Comparison of ENCODE assay signal across 8 mouse cellular contexts in genomic region chr15:95527948-95528861, GRCm38 (mm10). TPM values are rescaled to one million over a fixed set of nuclear protein-coding genes. Genes with fewer than 3 reads are reported as not detected.
A peak's percentile ranks its signal among the peaks of the same experiment; 100 is the strongest.
DNase-seq lines count a peak whose midpoint lies in the region; ATAC-seq lines count a peak whose summit lies in the region.

Gene Nell2, minus strand, starts transcription at chr15:95528559.

- peak within 1 kb of the TSS; percentile 62 for H3K4me3 ChIP-seq in embryonic facial prominence, embryonic 14.5 days (ENCODE audit: low read depth, low read length)
- peak within 1 kb of the TSS; percentile 59 for H3K4me3 ChIP-seq in hindbrain, embryonic 11.5 days (ENCODE audit: low read depth, low read length)
- peak within 1 kb of the TSS; percentile 77 for H3K4me3 ChIP-seq in neural tube, embryonic 13.5 days

- intact Hi-C loops in left cerebral cortex, postnatal 36 days (cut with DNase I): loop anchor here (5.0 to 10.0 kb wide), 6 partner anchors 41 to 806 kb away; no protein-coding TSS in a partner anchor

- H3K9ac ChIP-seq in embryonic facial prominence, embryonic 14.5 days (ENCODE audit: low read depth, low read length): peak within 1 kb of the TSS; percentile 59
- H3K9ac ChIP-seq in hindbrain, embryonic 11.5 days (ENCODE audit: low read depth, low read length): peak within 1 kb of the TSS; percentile 82
- H3K9ac ChIP-seq in neural tube, embryonic 13.5 days: peak within 1 kb of the TSS; percentile 87

- no peaks in the 10 kb centered on the region for H3K36me3 ChIP-seq in embryonic facial prominence, embryonic 14.5 days (ENCODE audit: control insufficient read depth, insufficient read depth, low read length)
- no peaks in the 10 kb centered on the region for H3K36me3 ChIP-seq in hindbrain, embryonic 11.5 days (ENCODE audit: control insufficient read depth, insufficient read depth, low read length)
- H3K36me3 ChIP-seq in neural tube, embryonic 13.5 days: no peaks in the 10 kb centered on the region

- H3K4me1 ChIP-seq in embryonic facial prominence, embryonic 14.5 days (ENCODE audit: control insufficient read depth, insufficient read depth, low read length): peaks cover 7% of the 10 kb centered on the region; the same call in 1 of the 2 replicates
- H3K4me1 ChIP-seq in hindbrain, embryonic 11.5 days (replicated peaks; ENCODE audit: control insufficient read depth, insufficient read depth, low read length): no peaks in the 10 kb centered on the region
- peaks cover 37% of the 10 kb centered on the region for H3K4me1 ChIP-seq in neural tube, embryonic 13.5 days (replicated peaks)

- ATAC-seq in embryonic facial prominence, embryonic 14.5 days (ENCODE audit: low read depth): peak; percentile 81
- ATAC-seq in hindbrain, embryonic 11.5 days (ENCODE audit: low FRiP score): peak; percentile 86
- ATAC-seq in neural tube, embryonic 13.5 days (ENCODE audit: low read depth): peak; percentile 81

- peak within 1 kb of the TSS; percentile 98 for H3K4me2 ChIP-seq in embryonic facial prominence, embryonic 14.5 days (ENCODE audit: low read depth, low read length)
- H3K4me2 ChIP-seq in hindbrain, embryonic 11.5 days (replicated peaks; ENCODE audit: low read depth, low read length): peak within 1 kb of the TSS; percentile 73
- H3K4me2 ChIP-seq in neural tube, embryonic 13.5 days: peak within 1 kb of the TSS; percentile 83

- DNase-seq in heart, adult 18-20 months: peak; percentile 3 to 5
- no peak for DNase-seq in heart, adult 11 months
- peak; percentile 55 for DNase-seq in adrenal gland, postnatal 10 days
- peak; percentile 73 for DNase-seq in embryonic facial prominence, embryonic 14.5 days (ENCODE audit: low spot score)
- peak; percentile 81 for DNase-seq in hindbrain, embryonic 11.5 days (ENCODE audit: low spot score)
- peak; percentile 76 to 84 for DNase-seq in left cerebral cortex, postnatal 36 days (ENCODE audit: low spot score in 2 of 2)
- no peak for DNase-seq in spleen, adult 12 weeks (ENCODE audit: low spot score)

- H3K27me3 ChIP-seq in embryonic facial prominence, embryonic 14.5 days (replicated peaks; ENCODE audit: control insufficient read depth, insufficient read depth, low read length): peaks cover 41% of the 10 kb centered on the region
- no peaks in the 10 kb centered on the region for H3K27me3 ChIP-seq in hindbrain, embryonic 11.5 days (ENCODE audit: control insufficient read depth, insufficient read depth, low read length)
- no peaks in the 10 kb centered on the region for H3K27me3 ChIP-seq in neural tube, embryonic 13.5 days

- WGBS in embryonic facial prominence, embryonic 14.5 days: 1% methylated on average over 41 of the region's 95 CpGs
- under 1% methylated on average over 60 of the region's 95 CpGs for WGBS in hindbrain, embryonic 11.5 days
- WGBS in neural tube, embryonic 13.5 days: under 1% methylated on average over 95 of the region's 95 CpGs

- no peak within 1 kb of the TSS for H3K27ac ChIP-seq in embryonic facial prominence, embryonic 14.5 days (replicated peaks; ENCODE audit: low read depth, low read length)
- peak within 1 kb of the TSS; percentile 76 for H3K27ac ChIP-seq in hindbrain, embryonic 11.5 days (ENCODE audit: low read depth, low read length)
- H3K27ac ChIP-seq in neural tube, embryonic 13.5 days (replicated peaks): peak within 1 kb of the TSS; percentile 93

- H3K9me3 ChIP-seq in embryonic facial prominence, embryonic 14.5 days (ENCODE audit: control insufficient read depth, low read length): no peaks in the 10 kb centered on the region
- H3K9me3 ChIP-seq in hindbrain, embryonic 11.5 days (ENCODE audit: control insufficient read depth, low read length): no peaks in the 10 kb centered on the region
- H3K9me3 ChIP-seq in neural tube, embryonic 13.5 days: no peaks in the 10 kb centered on the region

RNA-seq across cellular contexts. Expression of gene Nell2, which starts in this region (rescaled TPM):
- not detected for total RNA-seq in heart, adult 18-20 months (2021)
- 1 to 10 TPM; 2.0 to 3.0 TPM for total RNA-seq in adrenal gland, postnatal 10 days (2021)
- polyA plus RNA-seq in embryonic facial prominence, embryonic 14.5 days (2014; fragmentation: Nextera tagmentation; extraction: Ambion mirVana): 15.1 and 17.5 TPM in 2 replicates
- 95.4 and 102 TPM in 2 replicates for polyA plus RNA-seq in hindbrain, embryonic 11.5 days (2014; fragmentation: Nextera tagmentation; extraction: Ambion mirVana)
- total RNA-seq in left cerebral cortex, postnatal 36 days (2021): 100 to 1,000 TPM; 479 to 544 TPM
- polyA plus RNA-seq in neural tube, embryonic 13.5 days (2015; fragmentation: Nextera tagmentation; extraction: Ambion mirVana): 166 and 181 TPM in 2 replicates

Comparison
In these comparisons a context has a peak if more than half of its experiments do, and no peak if none do; other contexts are left out.
1. RNA of gene Nell2 (total RNA-seq): 479 to 544 TPM in left cerebral cortex, postnatal 36 days; 2.0 to 3.0 TPM in adrenal gland, postnatal 10 days and not detected in heart, adult 18-20 months; every median in the first group is over 100 times any median in the second.
2. Peak in DNase-seq in heart, adult 18-20 months; RNA of the gene not detected or under 1 TPM.
3. DNase-seq: peak in adrenal gland, postnatal 10 days (single experiment), embryonic facial prominence, embryonic 14.5 days (single experiment), hindbrain, embryonic 11.5 days (single experiment) and left cerebral cortex, postnatal 36 days (2 of 2); none in heart, adult 11 months (single experiment) and spleen, adult 12 weeks (single experiment).
4. Peak in every context shown above with its lines, with median percentiles within 50 percentile points of each other: ATAC-seq, H3K4me2 ChIP-seq, H3K4me3 ChIP-seq and H3K9ac ChIP-seq.